In the genomic region with DNA sequence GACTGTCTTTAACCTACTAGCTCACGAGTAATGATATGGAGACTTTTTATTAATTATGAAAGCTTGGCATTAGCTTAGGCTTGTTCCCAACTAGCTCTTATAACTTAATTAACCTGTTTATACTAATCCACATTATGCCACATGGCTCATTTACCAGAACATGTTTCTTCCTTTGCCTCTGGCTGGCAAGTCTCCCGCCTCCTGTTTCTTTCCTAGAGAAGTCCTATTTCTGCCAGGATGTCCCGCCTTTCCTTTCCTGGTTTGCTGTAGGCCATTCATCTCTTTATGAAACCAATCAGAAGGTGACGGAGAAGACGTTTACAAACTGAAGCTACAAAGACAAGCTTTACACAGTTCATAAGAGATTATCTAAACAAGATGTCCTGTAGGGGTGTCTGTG, we compare ENCODE assay signal across 23 mouse cellular contexts. TPM values are rescaled to one million over a fixed set of nuclear protein-coding genes. Genes with fewer than 3 reads are reported as not detected.
DNase-seq lines count a peak whose midpoint lies in the region; TF ChIP-seq lines count a peak whose summit lies in the region.
"Had no signal": no experiment of that assay in that cellular context is flagged by ENCODE, and none has a peak within 500 bp of the region (broad histone marks: within the 10 kb centered on the region; RNA-seq: fewer than 3 reads in every experiment).

No protein-coding gene starts in this region.

- peak; percentile 59 to 61 for DNase-seq in cerebellum, postnatal 10 days
- DNase-seq in cerebellum, adult 2 months: no peak
- DNase-seq in heart, adult 11 months: peak; percentile 44
- DNase-seq in heart, postnatal 36 days: no peak
- peak; percentile 31 for DNase-seq in brain, embryonic 14.5 days (ENCODE audit: low read depth)
- DNase-seq: adrenal gland, adult 8-10 months; adrenal gland, postnatal 14 days; adrenal gland, postnatal 36 days; cerebellum, adult 11 months; cerebellum, adult 18-20 months; cerebellum, adult 9-10 months; cerebellum, postnatal 36 days; embryo, embryonic 11 days had no signal

- H3K27ac ChIP-seq in cerebellum, adult 2 months (ENCODE audit: insufficient read depth, low read length): no peak overlapping the region
- H3K27ac ChIP-seq: embryonic facial prominence, embryonic 13.5 days; embryonic facial prominence, embryonic 15.5 days; forebrain, embryonic 10.5 days; forebrain, embryonic 12.5 days; forebrain, embryonic 15.5 days had no signal

- no peak for TF ChIP-seq CTCF in cerebellum, adult 2 months (IDR thresholded peaks at IDR 0.05; ENCODE audit: borderline replicate concordance, insufficient read depth, low read depth, low read length)
- TF ChIP-seq CTCF in brain, embryonic 14.5 days (IDR thresholded peaks at IDR 0.05; ENCODE audit: borderline replicate concordance, extremely low read depth, insufficient read depth, insufficient read length): no peak

- TF ChIP-seq POLR2A in cerebellum, adult 2 months (IDR thresholded peaks at IDR 0.05; ENCODE audit: borderline replicate concordance, insufficient read depth, low read length): no peak
- no peak for TF ChIP-seq POLR2A in brain, embryonic 14.5 days (IDR thresholded peaks at IDR 0.05; ENCODE audit: borderline replicate concordance, extremely low read depth, insufficient read depth, insufficient read length, poor library complexity, severe bottlenecking)

- H3K27me3 ChIP-seq in cerebellum, adult 2 months (ENCODE audit: control insufficient read depth, insufficient read depth, low read length): no peaks in the 10 kb centered on the region
- H3K27me3 ChIP-seq: CH12.LX; embryonic facial prominence, embryonic 13.5 days; embryonic facial prominence, embryonic 15.5 days; forebrain, embryonic 12.5 days; forebrain, embryonic 15.5 days; Patski had no signal

- intact Hi-C loops in heart, postnatal 36 days (cut with DNase I): no loop called here

- WGBS in cerebellum, adult 2 months: 71% methylated on average over 5 of the region's 5 CpGs

- no peaks in the 10 kb centered on the region for H3K4me1 ChIP-seq in cerebellum, adult 2 months (ENCODE audit: control insufficient read depth, insufficient read depth, low read length)
- H3K4me1 ChIP-seq: embryonic facial prominence, embryonic 15.5 days; forebrain, embryonic 10.5 days; forebrain, embryonic 12.5 days had no signal

- H3K4me3 ChIP-seq in cerebellum, adult 2 months (replicated peaks; ENCODE audit: insufficient read depth, low read depth, low read length): no peak overlapping the region
- H3K4me3 ChIP-seq: embryonic facial prominence, embryonic 13.5 days; embryonic facial prominence, embryonic 15.5 days; erythroblast, embryonic 14.5 days; forebrain, embryonic 10.5 days; forebrain, embryonic 12.5 days; forebrain, embryonic 15.5 days had no signal

RNA-seq across cellular contexts. Expression of a gene that starts 23.7 kb away (rescaled TPM):
- polyA plus RNA-seq in cerebellum, adult 2 months (2012; rRNA removed): 21.0 and 21.5 TPM in 2 replicates
- 10 to 100 TPM; 14.4 to 23.7 TPM for total RNA-seq in heart, postnatal 36 days (2021)
- 6.2 and 22.3 TPM in 2 replicates for polyA plus RNA-seq in brain, embryonic 14.5 days (2012; rRNA removed)
- polyA plus RNA-seq: activated CD4-positive, CD25-positive, alpha-beta regulatory T cell, adult 4 months; CD4-positive, CD25-positive, alpha-beta regulatory T cell, adult 4 months; erythroblast, embryonic 14.5 days had no signal

Comparison
In these comparisons a context has a peak if more than half of its experiments do, and no peak if none do; other contexts are left out.
1. DNase-seq: peak in cerebellum, postnatal 10 days (2 of 2), heart, adult 11 months (single experiment) and brain, embryonic 14.5 days (single experiment); none in cerebellum, adult 2 months (0 of 2) and heart, postnatal 36 days (0 of 2).